Mouse (Mus musculus) lung, embryonic 16.5 days (tissue): ENCODE measurements at regions not wholly inside any gene's neighbourhood (a gene's known extent, or its start where the extent isn't known, plus 50 kb on each side); places are given as distances from the start of the nearest gene placed in this dataset.
A peak's percentile ranks its signal among the peaks of the same experiment; 100 is the strongest.

ENCODE experiments used
- ATAC-seq: fragments of 200-750 bp; cut with Nextera tagmentation; 2 replicates; pipeline ENCODE4 v1.8.0; 2017; ENCODE audit warnings: low read depth, mild to moderate bottlenecking, moderate library complexity
- H3K27ac ChIP-seq: fragments of 300-500 bp; sonication (generic); 2 replicates; pipeline ENCODE4 v1.5.1; 2014; ENCODE audit warnings: mild to moderate bottlenecking, control low read depth, low read length
- H3K27me3 ChIP-seq: fragments of 300-500 bp; sonication (generic); 2 replicates; pipeline ENCODE4 v1.6.1; 2014; ENCODE audit warnings: low read depth, low read length, mixed read lengths; ENCODE audit not compliant: control insufficient read depth, insufficient read depth
- H3K36me3 ChIP-seq: fragments of 300-500 bp; sonication (generic); 2 replicates; pipeline ENCODE4 v1.6.1; 2014; ENCODE audit warnings: low read length; ENCODE audit not compliant: control insufficient read depth, insufficient read depth
- H3K4me1 ChIP-seq: fragments of 300-500 bp; sonication (generic); replicated peaks from 2 replicates; pipeline ENCODE4 v1.6.1; 2014; ENCODE audit warnings: low read length, mixed read lengths; ENCODE audit not compliant: control insufficient read depth, insufficient read depth
- H3K4me2 ChIP-seq: fragments of 300-500 bp; sonication (generic); 2 replicates; pipeline ENCODE4 v1.6.1; 2014; ENCODE audit warnings: low read depth, low read length, control low read depth
- H3K4me3 ChIP-seq: fragments of 300-500 bp; sonication (generic); 2 replicates; pipeline ENCODE4 v1.5.1; 2014; ENCODE audit warnings: mild to moderate bottlenecking, low read length, control low read depth
- H3K9ac ChIP-seq: fragments of 300-500 bp; sonication (generic); 2 replicates; pipeline ENCODE4 v1.6.1; 2014; ENCODE audit warnings: low read length, control low read depth
- H3K9me3 ChIP-seq: fragments of 300-500 bp; sonication (generic); 2 replicates; pipeline ENCODE4 v1.6.1; 2016; ENCODE audit warnings: low read length; ENCODE audit not compliant: control insufficient read depth
- WGBS: fragments of 180-500 bp; shearing (Covaris S2); extraction: QIAGEN DNeasy Blood & Tissue Kit; methylation state at CpG from one replicate; pipeline ENCODE4 v1.1.7; 2014; 5-methylcytosine and 5-hydroxymethylcytosine counted together

DNA sequence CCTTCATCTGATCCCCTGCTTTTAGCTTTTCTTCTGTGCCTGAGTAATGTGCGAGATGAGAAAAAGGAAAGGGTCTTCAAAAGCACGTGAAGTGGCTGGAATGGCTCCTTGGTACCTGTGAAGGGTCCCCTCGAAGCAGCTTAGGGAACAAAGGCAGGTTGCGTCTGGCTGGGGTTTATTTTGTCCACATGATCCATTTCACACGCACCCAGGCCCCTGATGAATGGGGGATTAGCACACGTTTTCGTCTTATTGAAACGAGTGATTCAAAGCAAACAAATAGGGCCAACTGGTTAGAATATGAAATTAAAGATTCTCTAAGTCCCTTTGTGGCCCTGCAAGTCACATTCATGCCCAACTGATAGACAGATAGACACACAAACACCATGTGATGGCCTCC, 319.6 kb upstream of the Rnf32 start:
- WGBS = 52% methylated on average over 8 of the region's 8 CpGs
- no peak for ATAC-seq
- no peaks in the 10 kb centered on the region for H3K4me1 ChIP-seq
- no peak overlapping the region for H3K4me3 ChIP-seq
- H3K27me3 ChIP-seq = no peaks in the 10 kb centered on the region
- H3K4me2 ChIP-seq = no peak overlapping the region
- H3K27ac ChIP-seq = no peak overlapping the region
- no peaks in the 10 kb centered on the region for H3K9me3 ChIP-seq
- no peaks in the 10 kb centered on the region for H3K36me3 ChIP-seq
- no peak overlapping the region for H3K9ac ChIP-seq

GRCm38 (mm10) chr5:28873600-28874265, 322.1 kb upstream of the Rnf32 start:
- 84% methylated on average over 3 of the region's 3 CpGs for WGBS
- H3K4me1 ChIP-seq = no peaks in the 10 kb centered on the region
- H3K27ac ChIP-seq = no peak overlapping the region
- no peak overlapping the region for H3K9ac ChIP-seq
- H3K27me3 ChIP-seq = no peaks in the 10 kb centered on the region
- no peak overlapping the region for H3K4me3 ChIP-seq
- no peaks in the 10 kb centered on the region for H3K9me3 ChIP-seq
- H3K36me3 ChIP-seq = no peaks in the 10 kb centered on the region
- no peak for ATAC-seq
- no peak overlapping the region for H3K4me2 ChIP-seq

DNA sequence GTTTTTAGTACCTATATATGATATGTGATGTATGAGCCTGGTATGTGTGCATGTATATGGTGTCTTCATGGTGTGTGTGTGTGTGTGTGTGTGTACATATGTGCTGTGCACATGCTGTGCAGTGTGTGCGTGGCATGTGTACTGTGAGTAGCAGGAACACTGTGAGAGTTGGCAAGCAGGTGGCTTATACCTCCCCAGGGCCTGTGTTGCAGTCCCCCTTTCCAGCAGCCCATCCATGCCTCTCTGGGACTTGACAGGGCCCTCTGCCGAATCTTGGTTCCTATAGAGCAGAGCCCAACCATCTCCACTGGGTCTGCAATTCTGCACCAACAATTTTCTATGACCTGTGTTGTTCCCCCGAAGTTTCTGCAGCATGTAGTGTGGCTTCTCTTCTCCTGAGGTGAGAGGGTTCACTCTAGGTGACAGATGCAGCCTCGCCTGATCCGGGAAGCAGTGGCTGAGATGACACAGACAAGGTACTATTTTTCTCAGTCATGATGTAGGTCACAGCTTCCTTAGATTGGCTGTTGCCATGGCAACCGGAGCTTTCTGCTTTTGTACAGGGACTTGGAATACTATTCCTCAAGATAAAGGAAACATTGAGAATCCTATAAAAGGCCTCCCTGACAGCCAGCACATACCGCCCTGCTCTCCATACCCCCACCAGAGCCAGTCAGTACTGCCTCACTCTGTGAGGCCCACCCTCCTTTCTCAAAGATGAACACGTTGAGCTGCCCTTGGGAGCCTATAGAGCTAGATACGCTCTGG, 336.0 kb upstream of the Rnf32 start:
- H3K4me2 ChIP-seq = no peak overlapping the region
- no peak overlapping the region for H3K27ac ChIP-seq
- 60% methylated on average over 9 of the region's 9 CpGs for WGBS
- H3K4me3 ChIP-seq = no peak overlapping the region
- ATAC-seq = no peak
- H3K9ac ChIP-seq = no peak overlapping the region
- no peaks in the 10 kb centered on the region for H3K27me3 ChIP-seq
- H3K36me3 ChIP-seq = no peaks in the 10 kb centered on the region
- H3K4me1 ChIP-seq = no peaks in the 10 kb centered on the region
- no peaks in the 10 kb centered on the region for H3K9me3 ChIP-seq

DNA sequence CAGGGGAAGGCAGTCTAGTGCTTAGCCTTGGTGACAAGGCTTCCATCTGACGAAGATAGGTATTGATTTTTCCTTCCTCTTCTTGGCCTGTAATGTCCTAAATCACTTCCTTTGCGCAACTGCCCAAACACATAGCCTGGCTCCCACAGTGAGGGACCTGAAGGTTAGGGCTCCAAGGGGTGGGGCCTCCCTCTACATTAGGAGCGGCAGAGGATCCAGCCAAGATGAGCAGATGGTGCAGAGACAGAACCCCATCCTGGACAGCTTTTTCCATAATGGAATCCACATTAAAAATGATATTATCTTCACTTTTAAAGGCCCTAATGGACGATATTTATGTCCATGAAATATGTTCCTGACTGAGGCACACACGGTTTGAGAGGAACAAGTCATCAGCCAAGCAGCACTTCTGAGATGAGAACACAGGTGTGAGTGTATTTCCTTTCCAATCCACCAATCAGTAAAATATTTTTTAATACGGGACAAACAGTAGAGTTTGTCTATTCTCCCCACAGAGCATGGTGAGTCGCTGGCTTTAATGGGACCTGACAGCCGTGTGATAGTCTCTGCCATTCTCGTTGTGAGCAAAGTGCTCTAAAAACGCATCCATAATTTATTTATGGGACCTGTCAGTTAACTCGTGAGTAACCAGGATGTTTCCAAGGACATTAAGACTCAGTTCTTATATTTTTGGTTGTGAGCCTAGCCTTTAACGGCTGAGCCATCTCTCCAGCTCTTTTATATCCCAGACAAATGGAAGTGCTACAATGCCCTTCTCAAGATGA, 357.5 kb upstream of the Rnf32 start:
- Histone ChIP-seq H3K4me2 (no peak overlapping the region), H3K27ac (no peak overlapping the region), H3K4me3 (no peak overlapping the region), H3K9me3 (no peaks in the 10 kb centered on the region), H3K27me3 (no peaks in the 10 kb centered on the region), H3K4me1 (no peaks in the 10 kb centered on the region), H3K9ac (no peak overlapping the region), H3K36me3 (no peaks in the 10 kb centered on the region)
- 72% methylated on average over 12 of the region's 12 CpGs for WGBS
- ATAC-seq = no peak

GRCm38 (mm10) chr5:28819091-28819490, 352.0 kb upstream of the Shh start:
- WGBS = 90% methylated on average over 5 of the region's 5 CpGs
- no peak overlapping the region for H3K9ac ChIP-seq

DNA sequence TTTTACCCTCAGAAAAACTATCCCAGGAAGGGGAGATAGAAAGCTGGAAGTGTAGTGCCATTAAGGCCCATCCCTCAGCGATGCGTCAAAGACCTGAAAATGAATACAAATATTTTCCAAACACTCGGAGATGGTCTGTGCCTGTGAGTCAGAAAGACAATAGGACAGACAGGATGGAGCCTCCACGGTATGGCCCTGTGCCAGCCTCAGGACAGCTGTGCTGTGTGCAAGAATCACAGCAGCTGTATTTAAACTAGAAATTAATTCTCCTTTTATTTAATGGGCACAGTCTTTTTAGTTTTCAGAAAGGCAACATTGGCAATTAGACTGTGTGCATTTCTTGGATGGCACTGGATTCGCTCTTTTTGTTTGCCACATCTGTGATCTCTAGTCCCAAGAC, 340.9 kb upstream of the Shh start:
- H3K4me1 ChIP-seq = no peaks in the 10 kb centered on the region
- peak; percentile 51 for ATAC-seq
- H3K4me2 ChIP-seq = no peak overlapping the region
- H3K27ac ChIP-seq = no peak overlapping the region
- WGBS = 46% methylated on average over 5 of the region's 5 CpGs
- H3K9ac ChIP-seq = no peak overlapping the region
- H3K9me3 ChIP-seq = no peaks in the 10 kb centered on the region
- no peaks in the 10 kb centered on the region for H3K36me3 ChIP-seq
- no peak overlapping the region for H3K4me3 ChIP-seq
- no peaks in the 10 kb centered on the region for H3K27me3 ChIP-seq

More at GRCm38 (mm10) chr5:28819091-28819490, 352.0 kb upstream of the Shh start:
- H3K4me2 ChIP-seq = no peak overlapping the region
- H3K27ac ChIP-seq = no peak overlapping the region
- no peaks in the 10 kb centered on the region for H3K9me3 ChIP-seq
- no peak for ATAC-seq
- H3K4me3 ChIP-seq = no peak overlapping the region
- no peaks in the 10 kb centered on the region for H3K27me3 ChIP-seq
- H3K36me3 ChIP-seq = no peaks in the 10 kb centered on the region
- H3K4me1 ChIP-seq = no peaks in the 10 kb centered on the region

- Histone ChIP-seq H3K27ac (no peak overlapping the region; the same call in 1 of the 2 replicates), H3K9ac (no peak overlapping the region), H3K9me3 (no peaks in the 10 kb centered on the region), H3K36me3 (no peaks in the 10 kb centered on the region), H3K4me1 (no peaks in the 10 kb centered on the region; the same call in 1 of the 2 replicates), H3K27me3 (no peaks in the 10 kb centered on the region), H3K4me2 (no peak overlapping the region), H3K4me3 (no peak overlapping the region)
- peak; percentile 73 for ATAC-seq
- 54% methylated on average over 2 of the region's 2 CpGs for WGBS
Observed at GRCm38 (mm10) chr5:28799464-28799863, 332.4 kb upstream of the Shh start.

DNA sequence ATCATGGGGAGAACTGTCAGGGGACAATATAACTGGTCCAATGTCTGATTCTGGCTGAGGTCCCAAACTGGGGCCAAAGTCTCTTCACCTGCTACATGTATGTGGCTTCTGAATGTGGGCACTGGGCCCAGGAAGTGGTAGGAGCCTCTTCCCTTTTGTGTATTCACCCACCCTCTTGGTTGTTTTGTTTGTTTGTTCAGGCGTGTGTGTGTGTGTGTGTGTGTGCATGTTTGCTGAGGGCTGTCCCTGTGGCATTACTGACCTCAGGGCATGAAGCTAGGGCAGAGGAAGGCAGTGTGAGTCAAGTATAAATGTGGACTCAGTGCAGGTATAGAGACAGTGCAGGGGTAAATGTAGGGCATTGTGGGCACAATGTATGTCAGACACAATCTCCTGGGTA, 331.3 kb upstream of the Shh start:
- Histone ChIP-seq H3K9ac (no peak overlapping the region), H3K36me3 (no peaks in the 10 kb centered on the region)
- WGBS = 73% methylated on average over 1 of the region's 1 CpGs

DNA sequence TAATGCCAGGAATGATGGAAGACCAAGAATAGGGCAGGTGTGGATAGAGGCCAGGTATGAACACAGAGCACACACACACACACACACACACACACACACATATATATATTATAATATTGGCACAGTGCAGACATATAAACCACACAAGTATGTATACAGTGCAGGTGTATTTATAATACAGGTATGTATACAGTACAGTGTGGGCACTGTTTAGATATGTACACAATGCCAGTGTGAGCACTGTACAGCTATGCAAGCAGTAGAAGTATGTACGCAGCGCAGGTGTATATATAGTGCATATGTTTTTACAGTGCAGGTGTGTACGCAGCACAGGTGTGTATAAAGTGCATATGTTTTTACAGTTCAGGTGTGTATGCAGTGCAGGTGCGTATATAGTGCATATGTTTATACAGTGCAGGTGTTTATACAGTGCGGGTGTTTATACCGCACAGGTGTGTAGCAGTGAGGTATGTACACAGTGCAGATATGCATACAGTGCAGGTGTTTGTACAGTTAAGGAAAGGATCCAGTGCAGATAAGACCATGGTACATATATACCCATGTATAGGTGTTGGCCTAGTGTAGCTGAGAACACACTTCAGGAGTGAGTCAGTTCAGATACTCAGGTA, 328.2 kb upstream of the Shh start:
- 88% methylated on average over 6 of the region's 6 CpGs for whole genome bisulfite sequencing
- Histone ChIP-seq H3K9me3 (no peaks in the 10 kb centered on the region), H3K4me2 (no peak overlapping the region), H3K4me1 (no peaks in the 10 kb centered on the region; the same call in 1 of the 2 replicates), H3K9ac (no peak overlapping the region), H3K27ac (no peak overlapping the region), H3K27me3 (no peaks in the 10 kb centered on the region), H3K4me3 (no peak overlapping the region), H3K36me3 (no peaks in the 10 kb centered on the region)
- no peak for ATAC-seq

More for the DNA sequence above, 331.3 kb upstream of the Shh start:
- no peaks in the 10 kb centered on the region for H3K27me3 ChIP-seq
- no peaks in the 10 kb centered on the region for H3K9me3 ChIP-seq
- no peak overlapping the region for H3K27ac ChIP-seq
- H3K4me1 ChIP-seq = no peaks in the 10 kb centered on the region; the same call in 1 of the 2 replicates
- ATAC-seq = no peak
- no peak overlapping the region for H3K4me2 ChIP-seq
- no peak overlapping the region for H3K4me3 ChIP-seq
